Mouse (Mus musculus) ES-E14 (cell line): ENCODE results near the gene Nup107.

Experiments used
- CHD2 ChIP-seq: IDR thresholded peaks from 2 replicates; pipeline ENCODE4 v1.6.1; 2014; ENCODE audit warnings: mild to moderate bottlenecking, low read depth, low read length, inconsistent platforms
- HCFC1 ChIP-seq: IDR thresholded peaks from 2 replicates; pipeline ENCODE4 v1.6.1; 2012; ENCODE audit warnings: low read length, inconsistent platforms, borderline replicate concordance; ENCODE audit not compliant: insufficient read depth
- MAFK ChIP-seq: IDR thresholded peaks from 2 replicates; pipeline ENCODE4 v1.6.1; 2014; ENCODE audit warnings: mild to moderate bottlenecking, low read depth, low read length, inconsistent platforms; ENCODE audit not compliant: insufficient read depth
- ZC3H11A ChIP-seq: IDR thresholded peaks from 2 replicates; pipeline ENCODE4 v1.6.1; 2012; ENCODE audit warnings: low read depth, mild to moderate bottlenecking, inconsistent platforms, low read length, borderline replicate concordance

DNA sequence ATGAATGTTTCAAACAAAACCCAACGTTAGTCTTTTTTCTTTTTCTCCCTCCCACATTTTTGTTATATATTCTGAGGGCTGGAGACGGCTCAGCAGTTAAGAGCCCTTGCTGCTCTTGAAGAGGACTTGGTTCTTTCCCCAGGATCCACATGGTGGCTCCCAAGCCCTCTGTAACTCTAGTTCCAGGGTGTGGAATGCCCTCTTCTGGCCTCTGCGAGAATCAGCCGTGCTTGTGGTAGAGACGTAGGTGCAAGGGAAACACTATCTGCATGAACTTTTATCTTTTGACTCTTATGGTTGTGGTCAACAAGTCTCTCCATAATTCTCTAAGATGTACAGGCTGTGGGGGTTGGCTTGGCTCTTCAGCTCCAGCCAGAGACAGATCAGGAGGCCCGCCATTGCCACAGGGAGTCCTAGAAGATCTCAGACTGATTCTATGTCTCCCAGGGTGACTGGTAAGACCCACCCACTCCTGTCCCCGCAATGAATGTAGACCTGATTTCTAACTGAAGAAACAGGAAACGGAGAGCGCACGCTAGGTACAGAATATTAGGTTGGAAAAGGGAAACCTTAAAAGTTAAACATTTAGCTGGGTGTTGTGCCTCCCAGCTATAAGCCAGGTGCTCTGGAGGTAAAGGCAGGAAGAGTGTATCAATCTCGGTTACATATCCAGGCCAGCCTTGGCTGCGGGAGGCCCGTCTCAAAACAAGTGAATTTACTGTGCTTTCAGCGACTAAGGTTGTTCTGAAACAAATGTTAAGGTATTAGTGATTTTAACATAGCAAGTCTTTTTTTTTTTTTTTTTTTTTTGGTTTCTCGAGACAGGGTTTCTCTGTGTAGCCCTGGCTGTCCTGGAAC is 61.0 kb downstream of the Nup107 start:
- TF ChIP-seq CHD2 = no peak
- TF ChIP-seq ZC3H11A = peak; percentile 66
- no peak for TF ChIP-seq MAFK
- TF ChIP-seq HCFC1 = no peak
